Mouse (Mus musculus) spleen, adult 12 weeks (tissue): ENCODE measurements around the gene Ap5b1.

ENCODE experiments used
- DNase-seq: peaks from one replicate; pipeline ENCODE4 v3.0.0; 2022; ENCODE audit warnings: low spot score

The Ap5b1 gene

GRCm38 (mm10) chr19:5567180-5567533, 668 bp upstream of the Ap5b1 start:
- DNase-seq = no peak

DNA sequence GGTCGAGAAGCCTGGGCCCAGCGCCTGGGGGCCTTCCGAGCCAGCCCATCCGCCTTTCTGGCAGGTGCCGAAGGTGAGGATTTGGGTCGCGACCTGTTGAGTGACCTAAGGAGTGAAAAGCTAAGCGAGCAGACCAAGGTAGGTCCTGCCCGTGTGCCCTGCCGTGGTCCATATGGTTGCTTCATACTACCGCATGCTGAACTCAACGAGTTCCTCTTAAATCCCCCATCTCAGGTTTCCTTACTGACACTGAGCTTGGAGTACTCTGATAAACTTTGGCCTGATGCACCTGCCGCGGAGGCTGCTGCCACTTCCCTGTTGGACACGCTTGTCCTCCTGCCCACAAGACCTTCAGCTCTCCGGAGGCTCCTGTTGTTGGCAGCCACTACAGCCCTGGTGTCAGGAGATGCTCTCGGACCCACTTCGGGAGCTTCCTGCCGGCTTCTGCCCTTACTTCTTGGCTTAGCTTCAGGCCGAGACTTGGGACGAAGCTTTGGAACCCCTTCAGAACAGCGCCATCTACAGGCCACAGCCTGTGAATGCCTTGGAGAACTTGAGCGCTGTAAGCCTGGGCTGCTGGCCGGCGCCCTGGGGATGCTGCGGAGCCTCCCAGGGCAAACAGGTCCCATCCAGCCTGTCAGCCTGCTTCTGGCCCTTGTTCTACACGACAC, 780 bp downstream of the Ap5b1 start:
- peak; percentile 78 for DNase-seq

DNA sequence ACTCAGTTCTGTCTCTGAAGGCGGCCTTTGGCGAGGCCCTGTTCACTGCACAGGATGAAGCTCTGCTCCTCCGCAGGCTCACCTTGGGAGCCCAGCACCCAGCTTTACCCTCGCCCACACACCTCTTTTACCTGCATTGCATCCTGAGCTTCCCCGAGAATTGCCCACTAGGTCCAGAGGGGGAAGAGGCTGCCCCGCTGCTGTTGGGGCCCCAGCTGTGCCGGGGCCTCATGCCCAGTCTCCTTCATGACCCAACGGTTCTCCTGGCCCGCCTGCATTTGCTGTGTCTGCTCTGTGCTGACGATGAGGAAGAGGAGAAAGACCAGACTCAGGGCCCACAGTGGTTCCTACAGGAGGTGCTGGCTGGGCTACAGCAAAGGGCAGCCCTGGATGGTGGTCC, 1.7 kb downstream of the Ap5b1 start:
- DNase-seq = no peak

DNA sequence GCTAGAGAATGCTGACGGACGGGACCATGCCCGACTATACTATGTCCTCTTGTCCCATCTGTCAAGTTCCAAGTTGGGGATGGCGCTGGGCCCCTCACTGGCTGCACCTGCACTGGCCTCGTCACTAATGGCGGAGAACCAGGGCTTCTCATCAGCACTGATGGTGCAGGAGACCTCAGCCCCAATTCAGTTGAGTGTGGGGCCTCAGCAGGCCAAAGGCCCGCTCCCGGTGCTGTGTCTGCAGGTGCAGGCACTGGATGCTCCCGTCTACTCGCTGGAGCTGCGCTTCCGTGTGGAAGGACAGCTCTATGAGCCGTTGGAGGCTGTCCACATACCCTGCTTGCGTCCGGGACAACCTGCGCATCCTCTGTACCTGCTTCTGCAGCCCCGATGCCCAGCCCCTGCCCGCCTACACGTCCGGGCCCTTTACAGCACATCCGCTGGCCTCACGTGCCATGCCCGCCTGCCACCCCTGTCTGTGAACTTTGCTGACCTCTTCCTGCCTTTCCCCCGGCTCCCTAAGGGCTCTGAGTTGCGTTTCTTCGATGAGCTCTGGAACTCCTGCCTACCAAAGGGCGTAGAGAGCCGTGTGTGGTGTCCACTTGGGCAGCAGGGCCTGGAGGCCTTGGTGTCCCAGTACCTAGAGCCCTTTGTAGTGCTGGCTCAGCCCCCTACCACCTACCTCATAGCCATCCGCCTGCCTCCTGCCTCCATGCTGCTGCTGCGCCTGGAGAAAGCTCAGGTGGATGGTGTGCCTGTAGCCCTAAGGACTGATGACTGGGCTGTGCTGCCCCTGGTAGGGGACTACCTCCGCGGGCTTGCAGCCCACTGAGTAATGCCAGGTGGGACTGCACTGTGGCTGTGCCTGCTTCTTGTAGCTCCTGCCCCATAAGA, 2.8 kb downstream of the Ap5b1 start:
- no peak for DNase-seq

GRCm38 (mm10) chr19:5571831-5572230, 4.0 kb downstream of the Ap5b1 start:
- DNase-seq = no peak

DNA sequence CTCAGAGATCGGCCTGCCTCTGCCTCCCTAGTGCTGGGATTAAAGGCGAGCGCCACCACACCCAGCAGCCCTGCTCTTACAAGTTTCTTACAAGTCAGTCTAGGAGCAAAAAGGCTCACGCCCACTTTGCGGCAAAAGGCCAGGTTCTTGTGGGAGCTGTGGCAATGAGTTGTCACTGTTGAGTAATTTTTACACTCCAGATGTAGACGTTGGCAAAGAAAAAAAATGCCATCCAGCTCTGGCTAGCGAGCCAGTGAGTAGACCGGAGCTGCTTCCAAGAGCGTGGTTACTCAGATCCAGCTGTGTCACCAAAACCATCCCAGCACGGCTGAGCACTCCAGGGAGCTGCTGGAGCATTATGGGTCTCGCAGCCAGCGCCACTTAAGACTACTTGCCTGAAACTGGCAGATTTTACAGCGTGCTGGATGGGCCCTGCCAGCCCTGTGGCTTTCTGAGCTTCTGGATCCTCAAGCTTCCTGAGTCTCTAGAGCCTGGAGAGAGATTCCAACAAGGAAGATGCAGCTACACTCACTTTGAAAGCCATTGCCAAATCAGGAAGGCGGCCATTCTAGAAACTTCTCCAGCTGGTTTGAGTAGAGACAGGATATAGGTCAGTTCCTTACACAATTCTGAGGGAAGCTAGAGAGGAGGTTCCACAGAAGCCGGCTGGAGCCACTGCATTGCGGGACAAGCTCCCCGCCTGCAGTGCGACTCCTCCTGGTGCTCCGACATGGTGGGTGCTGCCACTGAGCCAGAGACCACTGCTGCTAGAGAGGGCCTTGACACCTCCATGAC, 4.7 kb downstream of the Ap5b1 start:
- DNase-seq = no peak

DNA sequence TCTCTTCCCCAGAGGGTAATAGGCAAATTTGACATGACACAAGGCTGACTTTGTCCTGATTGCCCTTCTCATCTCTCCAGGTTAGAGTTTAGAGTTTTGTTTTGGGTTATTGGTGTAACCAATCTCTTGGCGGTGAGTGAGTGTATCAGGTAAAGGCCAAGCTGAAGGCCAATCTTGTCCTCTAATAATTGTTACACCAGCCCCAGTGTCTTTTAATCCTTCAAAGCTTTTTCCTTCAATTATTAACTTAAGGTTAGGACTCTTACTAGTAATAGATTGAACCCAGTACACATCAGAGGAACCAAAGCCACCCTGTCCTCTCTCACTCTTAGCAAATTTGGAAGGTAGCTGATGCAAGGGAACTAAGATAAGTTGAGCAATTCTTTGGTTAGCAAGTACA, 7.5 kb downstream of the Ap5b1 start:
- no peak for DNase-seq

DNA sequence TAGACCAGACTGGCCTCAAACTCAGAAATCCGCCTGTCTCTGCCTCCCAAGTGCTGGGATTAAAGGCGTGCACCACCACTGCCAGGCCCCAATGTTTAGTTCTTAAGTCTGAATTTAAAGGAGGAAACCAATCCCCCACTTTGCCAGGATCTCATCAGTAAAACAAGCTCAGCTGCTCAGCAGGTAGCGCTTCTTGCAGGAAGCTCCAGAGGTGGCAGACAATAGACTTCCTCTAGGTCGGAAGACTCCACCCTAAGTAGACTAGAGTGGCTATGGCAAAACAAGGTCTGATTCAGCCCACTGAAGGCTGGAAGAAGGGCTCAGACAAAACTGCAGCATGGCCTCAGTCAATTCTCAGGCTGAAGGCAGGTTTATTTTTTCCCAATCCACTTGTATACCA, 12.1 kb downstream of the Ap5b1 start:
- no peak for DNase-seq

- DNase-seq = no peak
These were observed 13.0 kb downstream of the Ap5b1 start for GRCm38 (mm10) chr19:5580776-5581175.

GRCm38 (mm10) chr19:5581995-5582394, 14.2 kb downstream of the Ap5b1 start:
- no peak for DNase-seq

DNA sequence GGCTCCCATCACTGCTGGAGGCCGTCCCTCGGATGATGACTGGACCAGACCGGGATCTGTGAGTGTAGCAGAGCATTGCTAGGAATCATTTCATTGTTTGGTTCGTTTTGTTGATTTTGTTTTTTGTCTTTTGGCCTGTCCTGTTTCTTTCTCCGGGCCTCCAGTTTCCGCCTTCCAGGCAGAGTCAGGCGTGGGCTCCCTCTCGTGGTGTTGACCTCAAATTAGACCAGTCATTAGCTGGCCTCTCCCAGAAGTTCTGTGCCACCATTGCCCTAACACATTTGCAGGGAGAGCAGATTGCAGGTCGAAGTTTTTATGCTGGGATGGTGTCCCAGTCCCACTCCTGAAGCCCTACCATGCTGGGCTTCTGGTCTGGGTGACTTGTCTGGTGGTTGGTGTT, 21.3 kb downstream of the Ap5b1 start:
- no peak for DNase-seq

- DNase-seq = no peak
These were observed 24.1 kb downstream of the Ap5b1 start for GRCm38 (mm10) chr19:5591888-5592287.

GRCm38 (mm10) chr19:5599224-5599623, 31.4 kb downstream of the Ap5b1 start:
- DNase-seq = no peak

GRCm38 (mm10) chr19:5601752-5602541, 34.1 kb downstream of the Ap5b1 start, which contains the start of gene Rnaseh2c:
Gene Rnaseh2c (plus strand): TSS chr19:5601873.
- DNase-seq = peak; percentile 65

DNA sequence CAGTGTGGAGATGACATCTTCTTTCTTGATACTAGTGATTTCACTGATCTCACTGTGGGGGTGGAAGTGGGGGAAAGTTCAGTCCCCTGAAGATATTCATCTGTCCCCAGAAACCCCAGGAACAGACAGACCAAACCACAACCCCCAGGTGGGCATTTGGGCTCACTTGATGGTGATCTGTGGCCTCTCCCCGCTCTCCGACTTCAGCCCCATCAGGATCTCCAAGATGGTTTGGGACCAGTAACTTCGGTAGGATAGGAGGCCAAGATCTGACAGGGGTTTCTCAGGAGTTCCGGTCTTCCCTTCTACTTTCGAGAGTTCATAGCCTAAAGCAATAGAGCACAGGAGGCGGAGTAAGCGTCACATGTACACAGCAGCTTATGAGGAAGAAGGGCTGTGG, 35.8 kb downstream of the Ap5b1 start:
- DNase-seq = no peak

DNA sequence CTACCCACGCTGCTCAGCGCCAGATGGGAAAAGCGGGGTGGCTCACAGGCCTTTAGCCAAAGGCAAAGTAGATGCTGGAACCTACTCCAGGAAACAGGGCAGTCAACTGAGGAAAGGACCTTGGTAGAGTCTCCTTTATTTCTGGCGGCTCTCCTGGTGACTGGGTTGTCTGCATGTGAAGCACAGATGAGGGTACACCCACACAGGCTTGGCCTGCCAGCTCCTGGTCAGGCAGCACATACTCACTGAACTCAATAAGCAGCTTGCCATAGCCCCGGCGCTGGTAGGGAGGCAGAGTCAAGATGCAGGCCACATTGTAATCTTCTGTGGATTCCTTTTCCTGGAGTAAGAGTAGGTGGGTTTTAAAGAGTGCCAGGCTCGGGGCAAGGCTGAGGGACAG, 37.3 kb downstream of the Ap5b1 start:
- DNase-seq = no peak

- no peak for DNase-seq
These were observed 38.4 kb downstream of the Ap5b1 start for GRCm38 (mm10) chr19:5606196-5606595.

- DNase-seq = no peak
These were observed 40.0 kb downstream of the Ap5b1 start for GRCm38 (mm10) chr19:5607705-5608410.

GRCm38 (mm10) chr19:5608707-5609106, 40.9 kb downstream of the Ap5b1 start:
- no peak for DNase-seq

DNA sequence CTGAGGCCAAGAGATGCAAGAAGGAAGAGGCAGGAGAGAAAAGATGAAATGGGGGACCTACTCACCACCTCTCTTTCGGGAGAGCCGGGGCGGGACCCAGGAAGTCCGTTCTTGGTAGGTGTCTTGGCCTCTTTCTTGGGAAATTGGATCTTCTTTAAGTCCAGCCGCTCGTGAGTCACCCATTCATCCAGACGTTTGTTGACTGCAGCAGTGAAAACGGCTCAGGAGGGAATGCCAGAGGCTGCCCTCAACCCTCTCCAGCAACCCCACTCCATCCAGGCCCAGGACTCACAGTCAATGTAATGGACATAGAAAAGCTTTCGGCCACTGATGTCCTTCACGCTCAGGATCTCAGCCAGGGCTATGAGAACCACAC, 41.3 kb downstream of the Ap5b1 start:
- DNase-seq = no peak
